Mouse (Mus musculus) cerebellum, postnatal 25 days (tissue): ENCODE results near the gene Slc25a34.
A peak's percentile ranks its signal among the peaks of the same experiment; 100 is the strongest.

Experiments
- DNase-seq, 2 experiments: peaks; one replicate each; pipeline ENCODE4 v3.0.0; 2021; ENCODE audit warnings: mixed read lengths in 2 of 2

Gene Slc25a34

DNA sequence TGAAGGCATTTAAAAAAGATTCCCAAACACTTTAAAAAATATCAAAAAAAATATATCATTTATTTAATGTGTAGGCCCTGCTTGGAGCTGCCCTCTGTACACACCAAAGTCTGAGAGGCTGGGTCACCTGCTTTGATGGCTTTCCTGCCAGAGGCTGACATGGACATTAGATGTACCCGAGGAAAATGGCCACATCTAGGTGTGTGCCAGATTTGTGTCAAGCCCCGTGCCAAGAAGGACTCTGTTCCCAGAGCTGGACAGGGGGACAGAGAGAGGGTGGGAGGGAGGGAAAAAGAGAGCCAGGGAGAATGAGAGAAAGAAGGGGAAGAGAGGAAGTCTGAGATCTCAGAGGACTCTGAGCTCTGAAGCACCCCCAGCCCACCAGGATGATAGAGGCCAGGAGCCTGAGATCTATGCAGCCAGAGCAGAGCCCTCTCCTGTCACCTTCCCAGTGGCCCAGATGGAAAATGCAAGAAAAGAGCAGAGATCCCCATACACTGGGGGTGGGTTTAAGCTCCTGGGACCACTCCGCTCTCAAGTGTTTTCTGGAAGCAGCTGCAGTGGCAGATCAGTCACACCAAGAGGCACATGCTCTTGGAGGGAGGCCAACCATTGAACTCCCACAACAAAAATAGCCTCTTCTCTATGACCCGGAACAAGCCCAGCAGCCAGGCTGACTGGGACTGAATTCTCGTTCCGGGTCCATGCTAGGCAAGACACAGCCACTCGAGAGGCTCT is 19.7 kb upstream of the Slc25a34 start:
- DNase-seq = peak; percentile 67 to 72

GRCm38 (mm10) chr4:141641961-141642811 is 18.6 kb upstream of the Slc25a34 start:
- DNase-seq = no peak

- DNase-seq = no peak
Measured at GRCm38 (mm10) chr4:141641353-141641771, 17.7 kb upstream of the Slc25a34 start.

GRCm38 (mm10) chr4:141639474-141639873 is 15.9 kb upstream of the Slc25a34 start:
- DNase-seq = no peak

DNA sequence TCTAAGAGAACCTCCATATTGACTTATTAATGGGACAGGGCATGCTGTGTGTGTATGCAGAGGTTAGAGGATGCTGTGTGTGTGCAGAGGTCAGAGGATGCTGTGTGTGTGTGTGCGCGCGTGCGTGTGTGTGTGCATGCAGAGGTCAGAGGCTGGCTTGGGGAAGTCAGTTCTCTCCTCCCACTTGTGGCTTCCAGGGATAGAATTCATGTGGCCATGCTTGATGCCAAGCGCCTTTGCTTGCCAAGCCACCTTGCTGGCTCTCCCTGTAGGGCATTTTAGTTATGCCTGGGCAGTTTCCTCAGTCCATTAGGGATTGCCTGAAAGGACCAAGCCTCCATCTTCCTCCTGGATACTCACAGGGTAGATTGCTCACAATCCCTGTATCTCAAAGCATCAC is 13.1 kb upstream of the Slc25a34 start:
- peak; percentile 64 to 74 for DNase-seq

- DNase-seq = peak in 1 of 2 experiments; percentile 3
Measured at GRCm38 (mm10) chr4:141635991-141636390, 12.4 kb upstream of the Slc25a34 start.

GRCm38 (mm10) chr4:141632111-141632873 is 8.7 kb upstream of the Slc25a34 start:
- no peak for DNase-seq

GRCm38 (mm10) chr4:141631250-141631649 is 7.6 kb upstream of the Slc25a34 start:
- no peak for DNase-seq

- DNase-seq = no peak
Measured at GRCm38 (mm10) chr4:141630021-141630420, 6.4 kb upstream of the Slc25a34 start.

GRCm38 (mm10) chr4:141628661-141629060 is 5.0 kb upstream of the Slc25a34 start:
- no peak for DNase-seq

- no peak for DNase-seq
Measured at GRCm38 (mm10) chr4:141627502-141627901, 3.9 kb upstream of the Slc25a34 start.

- DNase-seq = no peak
Measured at GRCm38 (mm10) chr4:141625774-141626550, 2.3 kb upstream of the Slc25a34 start.

- DNase-seq = peak in 1 of 2 experiments; percentile 46
Measured at GRCm38 (mm10) chr4:141624983-141625773, 1.6 kb upstream of the Slc25a34 start.

DNA sequence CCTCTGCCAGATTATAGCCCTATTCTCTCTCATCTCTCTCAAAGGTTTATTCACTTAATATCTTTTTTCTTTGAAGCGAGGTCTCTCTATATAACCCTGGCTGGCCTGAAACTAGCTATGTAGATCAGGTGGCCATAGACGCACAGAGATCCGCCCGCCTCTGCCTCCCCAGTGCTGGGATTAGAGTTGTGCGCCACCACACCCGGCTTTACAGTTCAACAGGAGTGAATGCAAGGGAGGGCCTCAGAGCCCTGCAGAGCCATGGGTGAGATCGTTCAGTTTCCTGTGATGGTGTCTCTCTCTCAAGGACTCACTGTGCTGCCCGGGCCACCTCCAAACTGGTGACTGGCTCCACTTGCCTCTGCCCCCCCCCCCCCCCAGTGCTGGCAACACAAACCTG is 513 bp upstream of the Slc25a34 start:
- DNase-seq = no peak

GRCm38 (mm10) chr4:141623037-141623436 is 584 bp downstream of the Slc25a34 start:
- DNase-seq = no peak

DNA sequence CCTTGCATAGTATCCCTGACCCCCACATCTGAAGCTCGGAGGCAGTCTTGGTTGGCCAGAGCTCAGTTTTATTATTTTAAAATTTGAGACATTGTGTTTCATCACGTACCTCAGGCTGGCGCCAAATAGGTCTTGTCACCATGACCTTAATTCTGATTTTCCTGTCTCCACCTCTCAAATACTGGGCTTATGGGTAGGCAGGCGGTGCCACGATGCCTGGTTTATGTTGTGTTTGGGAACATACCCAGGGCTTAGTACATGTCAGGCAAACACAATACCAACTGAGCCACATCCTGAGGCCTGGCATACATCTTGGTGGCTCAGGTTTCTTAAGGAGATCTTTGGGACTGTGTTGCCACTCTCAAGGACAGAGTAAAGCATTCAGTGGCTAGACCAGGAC is 1.0 kb downstream of the Slc25a34 start:
- DNase-seq = no peak

- no peak for DNase-seq
Measured at GRCm38 (mm10) chr4:141622091-141622490, 1.5 kb downstream of the Slc25a34 start.

DNA sequence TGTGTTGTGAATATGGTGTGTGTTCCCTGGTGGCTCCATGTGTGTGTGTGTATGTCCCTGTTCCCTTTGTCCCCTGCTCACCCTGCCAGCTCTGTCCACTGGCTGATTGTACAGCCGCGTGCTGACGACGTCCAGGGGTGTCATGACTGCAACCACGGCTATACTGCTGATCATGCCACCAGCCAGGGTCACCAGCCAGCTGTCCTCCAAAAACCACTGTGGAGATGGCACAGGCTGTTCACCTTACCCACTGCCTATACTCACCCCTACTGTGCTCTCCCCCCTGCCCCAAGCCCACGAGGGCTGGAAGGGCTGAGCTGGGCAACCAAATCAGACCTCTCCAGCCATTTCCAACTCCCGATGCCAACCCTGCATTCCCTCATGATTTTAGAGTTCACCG is 2.3 kb downstream of the Slc25a34 start:
- DNase-seq = no peak

- DNase-seq = no peak
Measured at GRCm38 (mm10) chr4:141619299-141619883, 4.2 kb downstream of the Slc25a34 start.

DNA sequence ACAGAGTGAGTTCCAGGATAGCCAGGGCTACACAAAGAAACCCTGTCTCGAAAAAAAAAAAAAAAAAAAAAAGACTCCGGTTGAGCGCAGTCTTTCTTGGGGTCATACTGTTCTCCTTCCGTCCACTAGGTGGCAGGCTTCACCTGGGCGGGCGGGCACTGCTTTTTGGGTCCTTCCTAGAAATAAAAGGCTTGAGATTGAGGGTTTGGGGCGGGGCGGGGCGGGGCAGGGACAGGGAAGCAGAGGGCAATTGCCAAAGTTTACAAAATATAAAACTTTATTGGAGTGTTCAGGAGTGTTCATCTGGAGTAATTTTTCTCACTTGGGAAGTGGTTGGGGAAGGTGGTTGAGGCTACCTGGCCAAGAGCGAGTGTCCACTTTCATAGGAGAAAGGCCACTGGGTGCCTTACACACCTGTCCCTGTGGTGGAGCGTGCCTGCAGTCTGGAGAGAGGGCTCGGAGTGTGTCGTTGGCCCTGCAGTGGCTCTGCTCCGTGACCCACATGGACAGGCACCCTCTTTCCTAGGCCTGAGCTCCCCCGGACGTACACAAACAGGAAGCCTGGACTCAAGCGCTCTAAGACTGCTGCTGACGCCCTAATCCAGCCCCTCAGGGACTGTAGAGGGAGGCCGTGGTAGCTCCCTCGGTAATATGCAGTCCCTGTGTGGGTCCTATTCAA is 4.9 kb downstream of the Slc25a34 start, which contains the start of gene Tmem82:
Tmem82 (minus strand) TSS at position 69 of the 679 bp plus-strand sequence.
- peak; percentile 72 to 81 for DNase-seq
